Mouse (Mus musculus) hindbrain, embryonic 13.5 days (tissue): ENCODE data around the gene Agfg1. TPM values are rescaled to one million over a fixed set of nuclear protein-coding genes. Genes with fewer than 3 reads are reported as not detected.

Experiments used
- ATAC-seq: fragments of 200-750 bp; cut with Nextera tagmentation; 2 replicates; pipeline ENCODE4 v1.8.0; 2017; ENCODE audit warnings: moderate TSS enrichment; ENCODE audit not compliant: low FRiP score
- H3K27ac ChIP-seq: fragments of 300-500 bp; sonication (generic); 2 replicates; pipeline ENCODE4 v1.5.1; 2015; ENCODE audit warnings: inconsistent platforms, mild to moderate bottlenecking, moderate library complexity
- H3K27me3 ChIP-seq: fragments of 300-500 bp; sonication (generic); 2 replicates; pipeline ENCODE4 v1.6.1; 2015; ENCODE audit warnings: mild to moderate bottlenecking, inconsistent platforms
- H3K36me3 ChIP-seq: fragments of 300-500 bp; sonication (generic); 2 replicates; pipeline ENCODE4 v1.6.1; 2015; ENCODE audit warnings: mild to moderate bottlenecking, inconsistent platforms
- H3K4me1 ChIP-seq: fragments of 300-500 bp; sonication (generic); replicated peaks from 2 replicates; pipeline ENCODE4 v1.6.1; 2015; ENCODE audit warnings: inconsistent platforms
- H3K4me2 ChIP-seq: fragments of 300-500 bp; sonication (generic); 2 replicates; pipeline ENCODE4 v1.6.1; 2015; ENCODE audit warnings: inconsistent platforms, mild to moderate bottlenecking, moderate library complexity
- H3K4me3 ChIP-seq: fragments of 300-500 bp; sonication (generic); 2 replicates; pipeline ENCODE4 v1.5.1; 2015; ENCODE audit warnings: mild to moderate bottlenecking, inconsistent platforms
- H3K9ac ChIP-seq: fragments of 300-500 bp; sonication (generic); 2 replicates; pipeline ENCODE4 v1.6.1; 2015; ENCODE audit warnings: mild to moderate bottlenecking, inconsistent platforms
- H3K9me3 ChIP-seq: fragments of 300-500 bp; sonication (generic); 2 replicates; pipeline ENCODE4 v1.6.1; 2016; ENCODE audit warnings: inconsistent platforms
- WGBS: fragments of 180-500 bp; shearing (Covaris S2); methylation state at CpG from one replicate; pipeline ENCODE4 v1.1.7; 2015; 5-methylcytosine and 5-hydroxymethylcytosine counted together
- polyA plus RNA-seq: library from polyadenylated mRNA; unstranded; fragments of >200 nt; fragmentation: Nextera tagmentation; extraction: Ambion mirVana; gene quantifications from 2 replicates; pipeline ENCODE4 v1.2.1, GENCODE M21; 2015

The Agfg1 gene
- polyA plus RNA-seq, 1 experiment from 2014 or later: 32.6 TPM

GRCm38 (mm10) chr1:82830771-82831170 is 8.5 kb upstream of the Agfg1 start:
- Histone ChIP-seq H3K4me3 (no peak overlapping the region), H3K4me2 (no peak overlapping the region), H3K4me1 (0 out of 2 replicates have a peak, but pooled peaks cover 4% of the 10 kb centered on the region), H3K36me3 (no peaks in the 10 kb centered on the region), H3K27me3 (no peaks in the 10 kb centered on the region), H3K27ac (no peak overlapping the region), H3K9me3 (no peaks in the 10 kb centered on the region), H3K9ac (no peak overlapping the region)
- 88% methylated on average over 1 of the region's 1 CpGs for WGBS
- ATAC-seq: no peak

GRCm38 (mm10) chr1:82831547-82832240 is 7.6 kb upstream of the Agfg1 start:
- Histone ChIP-seq H3K27me3 (no peaks in the 10 kb centered on the region), H3K9ac (no peak overlapping the region), H3K4me2 (no peak overlapping the region), H3K4me3 (no peak overlapping the region), H3K27ac (peak overlapping the region; percentile 13; the same call in 1 of the 2 replicates), H3K36me3 (no peaks in the 10 kb centered on the region), H3K9me3 (no peaks in the 10 kb centered on the region), H3K4me1 (0 out of 2 replicates have a peak, but pooled peaks cover 4% of the 10 kb centered on the region)
- no peak for ATAC-seq
- WGBS: 58% methylated on average over 9 of the region's 9 CpGs

- Histone ChIP-seq H3K9me3 (no peaks in the 10 kb centered on the region), H3K4me3 (no peak overlapping the region), H3K27ac (no peak overlapping the region), H3K4me1 (0 out of 2 replicates have a peak, but pooled peaks cover 4% of the 10 kb centered on the region), H3K36me3 (no peaks in the 10 kb centered on the region), H3K4me2 (no peak overlapping the region), H3K27me3 (no peaks in the 10 kb centered on the region), H3K9ac (no peak overlapping the region)
- no peak for ATAC-seq
- 74% methylated on average over 11 of the region's 11 CpGs for WGBS
These were observed 6.7 kb upstream of the Agfg1 start for GRCm38 (mm10) chr1:82832495-82833021.

GRCm38 (mm10) chr1:82833501-82833900 is 5.8 kb upstream of the Agfg1 start:
- 93% methylated on average over 2 of the region's 2 CpGs for WGBS
- Histone ChIP-seq H3K4me3 (no peak overlapping the region), H3K9ac (no peak overlapping the region), H3K36me3 (no peaks in the 10 kb centered on the region), H3K4me1 (peaks cover 5% of the 10 kb centered on the region), H3K9me3 (no peaks in the 10 kb centered on the region), H3K27me3 (no peaks in the 10 kb centered on the region), H3K4me2 (no peak overlapping the region), H3K27ac (no peak overlapping the region)
- ATAC-seq: no peak

- Histone ChIP-seq H3K9ac (no peak overlapping the region), H3K4me2 (no peak overlapping the region), H3K36me3 (no peaks in the 10 kb centered on the region), H3K4me1 (peaks cover 10% of the 10 kb centered on the region), H3K27me3 (no peaks in the 10 kb centered on the region), H3K9me3 (no peaks in the 10 kb centered on the region), H3K27ac (no peak overlapping the region), H3K4me3 (no peak overlapping the region)
- 71% methylated on average over 8 of the region's 8 CpGs for WGBS
- no peak for ATAC-seq
These were observed 4.7 kb upstream of the Agfg1 start for GRCm38 (mm10) chr1:82834572-82834971.

- ATAC-seq: no peak
- WGBS: 87% methylated on average over 13 of the region's 13 CpGs
- no peak overlapping the region for H3K27ac ChIP-seq
- H3K4me2 ChIP-seq: no peak overlapping the region
- H3K36me3 ChIP-seq: no peaks in the 10 kb centered on the region
- no peak overlapping the region for H3K4me3 ChIP-seq
- peaks cover 24% of the 10 kb centered on the region for H3K4me1 ChIP-seq
- H3K27me3 ChIP-seq: no peaks in the 10 kb centered on the region
- H3K9ac ChIP-seq: no peak overlapping the region
- H3K9me3 ChIP-seq: no peaks in the 10 kb centered on the region
These were observed 2.7 kb upstream of the Agfg1 start for GRCm38 (mm10) chr1:82836342-82837217.

GRCm38 (mm10) chr1:82837579-82837978 is 1.7 kb upstream of the Agfg1 start:
- no peak overlapping the region for H3K4me2 ChIP-seq
- H3K9me3 ChIP-seq: no peaks in the 10 kb centered on the region
- H3K4me3 ChIP-seq: no peak overlapping the region
- ATAC-seq: no peak
- H3K27ac ChIP-seq: no peak overlapping the region
- H3K36me3 ChIP-seq: no peaks in the 10 kb centered on the region; the same call in 1 of the 2 replicates
- H3K27me3 ChIP-seq: no peaks in the 10 kb centered on the region
- peaks cover 28% of the 10 kb centered on the region for H3K4me1 ChIP-seq
- 76% methylated on average over 6 of the region's 6 CpGs for WGBS
- no peak overlapping the region for H3K9ac ChIP-seq

- H3K4me1 ChIP-seq: peaks cover 36% of the 10 kb centered on the region
- peak overlapping the region; percentile 63 for H3K4me2 ChIP-seq
- H3K9ac ChIP-seq: peak overlapping the region; percentile 97
- H3K36me3 ChIP-seq: no peaks in the 10 kb centered on the region; the same call in 1 of the 2 replicates
- H3K27ac ChIP-seq: peak overlapping the region; percentile 93; the same call in 1 of the 2 replicates
- ATAC-seq: peak; percentile 57
- WGBS: 27% methylated on average over 18 of the region's 18 CpGs
- peak overlapping the region; percentile 98 for H3K4me3 ChIP-seq
- no peaks in the 10 kb centered on the region for H3K27me3 ChIP-seq
- no peaks in the 10 kb centered on the region for H3K9me3 ChIP-seq
These were observed 601 bp upstream of the Agfg1 start for GRCm38 (mm10) chr1:82838469-82839295.

- H3K36me3 ChIP-seq: no peaks in the 10 kb centered on the region; the same call in 1 of the 2 replicates
- peak overlapping the region; percentile 83 for H3K4me2 ChIP-seq
- peak overlapping the region; percentile 93 for H3K27ac ChIP-seq
- peak overlapping the region; percentile 98 for H3K4me3 ChIP-seq
- peak overlapping the region; percentile 97 for H3K9ac ChIP-seq
- peaks cover 37% of the 10 kb centered on the region for H3K4me1 ChIP-seq
- under 1% methylated on average over 76 of the region's 86 CpGs for WGBS
- H3K9me3 ChIP-seq: no peaks in the 10 kb centered on the region
- H3K27me3 ChIP-seq: no peaks in the 10 kb centered on the region
- peak; percentile 77 for ATAC-seq
These were observed 535 bp downstream of the Agfg1 start for GRCm38 (mm10) chr1:82839614-82840421.

- Histone ChIP-seq H3K36me3 (peaks cover 3% of the 10 kb centered on the region; the same call in 1 of the 2 replicates), H3K27me3 (no peaks in the 10 kb centered on the region)
- 93% methylated on average over 5 of the region's 5 CpGs for WGBS
These were observed 16.4 kb downstream of the Agfg1 start for GRCm38 (mm10) chr1:82855729-82856128.

GRCm38 (mm10) chr1:82858236-82858635 is 19.0 kb downstream of the Agfg1 start:
- H3K27me3 ChIP-seq: no peaks in the 10 kb centered on the region
- no peak overlapping the region for H3K4me3 ChIP-seq
- no peaks in the 10 kb centered on the region for H3K4me1 ChIP-seq
- H3K27ac ChIP-seq: no peak overlapping the region
- no peak for ATAC-seq
- H3K4me2 ChIP-seq: no peak overlapping the region
- H3K9ac ChIP-seq: no peak overlapping the region
- peaks cover 8% of the 10 kb centered on the region for H3K36me3 ChIP-seq
- no peaks in the 10 kb centered on the region for H3K9me3 ChIP-seq

More at GRCm38 (mm10) chr1:82855729-82856128, 16.4 kb downstream of the Agfg1 start:
- ATAC-seq: no peak
- no peak overlapping the region for H3K4me2 ChIP-seq
- H3K4me1 ChIP-seq: peaks cover 8% of the 10 kb centered on the region
- no peak overlapping the region for H3K27ac ChIP-seq
- no peak overlapping the region for H3K9ac ChIP-seq
- H3K9me3 ChIP-seq: no peaks in the 10 kb centered on the region
- no peak overlapping the region for H3K4me3 ChIP-seq
